Mouse (Mus musculus) gastrocnemius, adult 18-20 months (tissue): ENCODE results near the gene Atoh8. TPM values are rescaled to one million over a fixed set of nuclear protein-coding genes. Genes with fewer than 3 reads are reported as not detected.

Experiments used
- DNase-seq: peaks from one replicate; pipeline ENCODE4 v3.0.0; 2021; ENCODE audit warnings: low spot score
- total RNA-seq, 2 experiments: library from RNA; stranded (reverse); gene quantifications; 2 replicates each; pipeline ENCODE4 v1.2.3; 2021

Gene Atoh8
- total RNA-seq, 2 experiments from 2014 or later = 4.3 to 6.3 TPM

- no peak for DNase-seq
These were observed 75.4 kb downstream of the Atoh8 start for GRCm38 (mm10) chr6:72159861-72160395.

GRCm38 (mm10) chr6:72158966-72159764 is 76.2 kb downstream of the Atoh8 start:
- no peak for DNase-seq

Other genes starting within 250 kb of the Atoh8 start
- 10 to 100 TPM; 58.1 to 85.3 TPM for gene St3gal5, start 138.0 kb downstream of the Atoh8 start, total RNA-seq
- not detected for gene Sftpb, start 69.0 kb upstream of the Atoh8 start, total RNA-seq
- gene Usp39, start 109.6 kb upstream of the Atoh8 start, total RNA-seq = 10 to 100 TPM; 17.9 to 20.2 TPM
- gene 0610030E20Rik, start 111.7 kb upstream of the Atoh8 start, total RNA-seq = 1 to 10 TPM; 7.2 to 8.0 TPM
- 10 to 100 TPM; 22.4 to 24.2 TPM for gene Tmem150a, start 119.9 kb upstream of the Atoh8 start, total RNA-seq
- gene Rnf181, start 131.4 kb upstream of the Atoh8 start, total RNA-seq = 10 to 100 TPM; 27.0 to 27.6 TPM
- 100 to 1,000 TPM; 107 to 121 TPM for gene Vamp5, start 144.9 kb upstream of the Atoh8 start, total RNA-seq
- 10 to 100 TPM; 44.3 to 55.4 TPM for gene Vamp8, start 155.1 kb upstream of the Atoh8 start, total RNA-seq
- 10 to 100 TPM; 12.2 to 12.7 TPM for gene Ggcx, start 178.7 kb upstream of the Atoh8 start, total RNA-seq
- 10 to 100 TPM; 97.2 to 98.0 TPM for gene Mat2a, start 204.0 kb upstream of the Atoh8 start, total RNA-seq